Comparison of ENCODE assay signal across 8 mouse cellular contexts in genomic region chr12:51594030-51594470, GRCm38 (mm10). TPM values are rescaled to one million over a fixed set of nuclear protein-coding genes. Genes with fewer than 3 reads are reported as not detected.
A peak's percentile ranks its signal among the peaks of the same experiment; 100 is the strongest.
DNase-seq lines count a peak whose midpoint lies in the region; ATAC-seq lines count a peak whose summit lies in the region.

No protein-coding gene starts in this region.

- no peaks in the 10 kb centered on the region for H3K9me3 ChIP-seq in neural tube, embryonic 11.5 days (ENCODE audit: control insufficient read depth, low read length)
- no peaks in the 10 kb centered on the region for H3K9me3 ChIP-seq in limb, embryonic 13.5 days
- peaks cover 3% of the 10 kb centered on the region; the same call in 1 of the 2 replicates for H3K9me3 ChIP-seq in stomach, embryonic 14.5 days (ENCODE audit: control insufficient read depth, low read depth, low read length)

- H3K27me3 ChIP-seq in neural tube, embryonic 11.5 days (ENCODE audit: control insufficient read depth, insufficient read depth, low read length): peaks cover 32% of the 10 kb centered on the region
- H3K27me3 ChIP-seq in limb, embryonic 13.5 days: peaks cover 77% of the 10 kb centered on the region
- H3K27me3 ChIP-seq in stomach, embryonic 14.5 days (ENCODE audit: control insufficient read depth, insufficient read depth, low read length): peaks cover 23% of the 10 kb centered on the region; the same call in 1 of the 2 replicates

- peak overlapping the region; percentile 49; the same call in 1 of the 2 replicates for H3K9ac ChIP-seq in neural tube, embryonic 11.5 days (ENCODE audit: low read length)
- peak overlapping the region; percentile 62; the same call in 1 of the 2 replicates for H3K9ac ChIP-seq in limb, embryonic 13.5 days
- H3K9ac ChIP-seq in stomach, embryonic 14.5 days (replicated peaks; ENCODE audit: low read depth, low read length): no peak overlapping the region

- H3K4me3 ChIP-seq in neural tube, embryonic 11.5 days (ENCODE audit: low read depth, low read length): peak overlapping the region; percentile 68
- peak overlapping the region; percentile 63 for H3K4me3 ChIP-seq in limb, embryonic 13.5 days
- H3K4me3 ChIP-seq in stomach, embryonic 14.5 days (ENCODE audit: low read depth, low read length): peak overlapping the region; percentile 60

- no peak for ATAC-seq in CD4-positive, CD25-positive, alpha-beta regulatory T cell, adult 4 months
- peak; percentile 8; the same call in 1 of the 2 replicates for ATAC-seq in neural tube, embryonic 11.5 days (ENCODE audit: insufficient read depth, low FRiP score, low TSS enrichment)
- no peak for ATAC-seq in limb, embryonic 13.5 days (ENCODE audit: low FRiP score, low read depth)
- no peak for ATAC-seq in stomach, embryonic 14.5 days (ENCODE audit: insufficient number of reproducible peaks, insufficient read depth, low FRiP score, low read depth)

- H3K4me1 ChIP-seq in neural tube, embryonic 11.5 days (ENCODE audit: control insufficient read depth, insufficient read depth, low read length): peaks cover 7% of the 10 kb centered on the region
- peaks cover 19% of the 10 kb centered on the region for H3K4me1 ChIP-seq in limb, embryonic 13.5 days
- H3K4me1 ChIP-seq in stomach, embryonic 14.5 days (ENCODE audit: control insufficient read depth, insufficient read depth, low read length): peaks cover 5% of the 10 kb centered on the region; the same call in 1 of the 2 replicates

- no peak overlapping the region for H3K27ac ChIP-seq in neural tube, embryonic 11.5 days (ENCODE audit: low read depth, low read length)
- no peak overlapping the region for H3K27ac ChIP-seq in limb, embryonic 13.5 days
- no peak overlapping the region for H3K27ac ChIP-seq in stomach, embryonic 14.5 days (ENCODE audit: low read length)

- DNase-seq in CD4-positive, CD25-positive, alpha-beta regulatory T cell, adult 2 months (ENCODE audit: low read depth, low spot score): peak; percentile 5
- DNase-seq in neural tube, embryonic 11.5 days (ENCODE audit: low spot score): no peak
- DNase-seq in neural tube, embryonic 10.5 days (ENCODE audit: extremely low spot score, low spot score): no peak
- no peak for DNase-seq in frontal cortex, postnatal 36 days (ENCODE audit: low spot score in 2 of 2)
- DNase-seq in gastrocnemius, adult 8-10 months (ENCODE audit: low spot score in 2 of 2): no peak

- 3% methylated on average over 18 of the region's 18 CpGs for WGBS in neural tube, embryonic 11.5 days
- WGBS in limb, embryonic 13.5 days: 3% methylated on average over 18 of the region's 18 CpGs
- 3% methylated on average over 18 of the region's 18 CpGs for WGBS in stomach, embryonic 14.5 days

- H3K4me2 ChIP-seq in neural tube, embryonic 11.5 days (ENCODE audit: low read depth): peak overlapping the region; percentile 98
- peak overlapping the region; percentile 99 for H3K4me2 ChIP-seq in limb, embryonic 13.5 days (replicated peaks)
- peak overlapping the region; percentile 99 for H3K4me2 ChIP-seq in stomach, embryonic 14.5 days (replicated peaks; ENCODE audit: low read depth, low read length)

- no peaks in the 10 kb centered on the region for H3K36me3 ChIP-seq in neural tube, embryonic 11.5 days (ENCODE audit: control insufficient read depth, insufficient read depth, low read length)
- H3K36me3 ChIP-seq in limb, embryonic 13.5 days: no peaks in the 10 kb centered on the region
- H3K36me3 ChIP-seq in stomach, embryonic 14.5 days (ENCODE audit: control insufficient read depth, insufficient read depth, low read length): no peaks in the 10 kb centered on the region

RNA-seq across cellular contexts. Expression of gene Coch, which starts 0.9 kb away (rescaled TPM):
- polyA plus RNA-seq in CD4-positive, CD25-positive, alpha-beta regulatory T cell, adult 4 months (2017; shearing (Covaris generic)): under 1 TPM; 0.17 to 0.66 TPM
- polyA plus RNA-seq in neural tube, embryonic 11.5 days (2014; fragmentation: Nextera tagmentation; extraction: Ambion mirVana): 3.5 and 3.8 TPM in 2 replicates
- 3.4 and 4.5 TPM in 2 replicates for polyA plus RNA-seq in limb, embryonic 13.5 days (2015; fragmentation: Nextera tagmentation; extraction: Ambion mirVana)
- 1.6 TPM in 2 replicates for polyA plus RNA-seq in stomach, embryonic 14.5 days (2014; fragmentation: Nextera tagmentation; extraction: Ambion mirVana)
- under 1 TPM; 0.31 to 0.48 (median 0.38) TPM for total RNA-seq in gastrocnemius, adult 8-10 months (2022)
